Comparison of ENCODE assay signal across 9 mouse cellular contexts in the genomic region with DNA sequence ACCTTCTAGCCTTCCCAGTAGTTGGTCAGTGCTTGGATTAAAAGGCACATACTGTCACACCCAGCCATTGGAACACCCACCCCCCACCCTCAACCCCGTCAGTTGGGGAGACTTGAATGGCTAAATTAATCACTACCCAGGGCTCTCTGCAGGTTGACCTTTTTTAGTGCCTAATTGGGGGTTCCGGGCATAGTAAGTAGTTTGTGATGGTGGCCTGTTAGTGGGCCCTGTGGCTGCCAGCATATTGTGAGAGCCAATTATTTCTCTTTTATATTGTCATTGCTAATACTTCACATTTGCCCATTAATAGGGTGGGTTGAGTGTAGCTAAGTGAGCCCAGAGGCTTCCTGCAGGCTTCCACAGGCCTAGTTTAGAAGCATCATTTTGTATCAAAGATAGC. TPM values are rescaled to one million over a fixed set of nuclear protein-coding genes. Genes with fewer than 3 reads are reported as not detected.
DNase-seq lines count a peak whose midpoint lies in the region; ATAC-seq and TF ChIP-seq lines count a peak whose summit lies in the region.
"Had no signal": no experiment of that assay in that cellular context is flagged by ENCODE, and none has a peak within 500 bp of the region (broad histone marks: within the 10 kb centered on the region; RNA-seq: fewer than 3 reads in every experiment).

No protein-coding gene starts in this region.

- 68% methylated on average over 2 of the region's 2 CpGs for WGBS in heart, embryonic 11.5 days (ENCODE audit: insufficient replicate concordance)
- WGBS in hindbrain, embryonic 14.5 days, result 33% methylated on average over 2 of the region's 2 CpGs
- 36% methylated on average over 2 of the region's 2 CpGs for WGBS in midbrain, embryonic 12.5 days

- no peak for ATAC-seq in heart, embryonic 11.5 days (replicated peaks; ENCODE audit: insufficient number of reproducible peaks, low FRiP score, low TSS enrichment)
- ATAC-seq in hindbrain, embryonic 14.5 days (ENCODE audit: low FRiP score), result no peak
- ATAC-seq in midbrain, embryonic 12.5 days (ENCODE audit: low FRiP score, low read depth), result no peak

- H3K36me3 ChIP-seq in heart, embryonic 11.5 days (ENCODE audit: control insufficient read depth, insufficient read depth, low read length), result no peaks in the 10 kb centered on the region
- no peaks in the 10 kb centered on the region for H3K36me3 ChIP-seq in hindbrain, embryonic 14.5 days (replicated peaks; ENCODE audit: control insufficient read depth, insufficient read depth)
- no peaks in the 10 kb centered on the region for H3K36me3 ChIP-seq in midbrain, embryonic 12.5 days

- H3K9me3 ChIP-seq in heart, embryonic 11.5 days (replicated peaks; ENCODE audit: control insufficient read depth, low read length), result no peaks in the 10 kb centered on the region
- no peaks in the 10 kb centered on the region for H3K9me3 ChIP-seq in hindbrain, embryonic 14.5 days (ENCODE audit: control insufficient read depth, low read length)
- H3K9me3 ChIP-seq in midbrain, embryonic 12.5 days, result no peaks in the 10 kb centered on the region

- H3K4me1 ChIP-seq in heart, embryonic 11.5 days (ENCODE audit: control insufficient read depth, insufficient read depth, low read length), result peaks cover 17% of the 10 kb centered on the region
- peaks cover 23% of the 10 kb centered on the region for H3K4me1 ChIP-seq in bone marrow macrophage, adult 2 months (ENCODE audit: control insufficient read depth, insufficient read depth, low read length)
- peaks cover 46% of the 10 kb centered on the region for H3K4me1 ChIP-seq in hindbrain, embryonic 14.5 days (replicated peaks; ENCODE audit: control insufficient read depth, insufficient read depth, low read length)
- H3K4me1 ChIP-seq in midbrain, embryonic 12.5 days, result peaks cover 27% of the 10 kb centered on the region

- no peak for TF ChIP-seq CTCF in bone marrow macrophage, adult 2 months (IDR thresholded peaks at IDR 0.05; ENCODE audit: low read depth, low read length)

- no peak overlapping the region for H3K27ac ChIP-seq in heart, embryonic 11.5 days (ENCODE audit: low read depth, low read length)
- H3K27ac ChIP-seq in bone marrow macrophage, adult 2 months (ENCODE audit: insufficient read depth, low read depth, low read length), result peak overlapping the region; percentile 23
- no peak overlapping the region for H3K27ac ChIP-seq in hindbrain, embryonic 14.5 days
- no peak overlapping the region for H3K27ac ChIP-seq in midbrain, embryonic 12.5 days (replicated peaks)

- peak overlapping the region; percentile 86; the same call in 1 of the 2 replicates for H3K4me3 ChIP-seq in heart, embryonic 11.5 days (ENCODE audit: low read depth, low read length)
- H3K4me3 ChIP-seq in bone marrow macrophage, adult 2 months (ENCODE audit: insufficient read depth, low read length), result peak overlapping the region; percentile 99
- peak overlapping the region; percentile 92 for H3K4me3 ChIP-seq in hindbrain, embryonic 14.5 days (replicated peaks; ENCODE audit: low read length)
- peak overlapping the region; percentile 30 for H3K4me3 ChIP-seq in midbrain, embryonic 12.5 days

- H3K4me2 ChIP-seq in heart, embryonic 11.5 days, result peak overlapping the region; percentile 81
- peak overlapping the region; percentile 85 for H3K4me2 ChIP-seq in hindbrain, embryonic 14.5 days (replicated peaks)
- peak overlapping the region; percentile 75 for H3K4me2 ChIP-seq in midbrain, embryonic 12.5 days (replicated peaks)

- TF ChIP-seq POLR2A in bone marrow macrophage, adult 2 months (IDR thresholded peaks at IDR 0.05; ENCODE audit: borderline replicate concordance, low read depth, low read length), result no peak

- H3K9ac ChIP-seq in heart, embryonic 11.5 days (ENCODE audit: low read depth, low read length), result no peak overlapping the region
- peak overlapping the region; percentile 97; the same call in 1 of the 2 replicates for H3K9ac ChIP-seq in hindbrain, embryonic 14.5 days
- H3K9ac ChIP-seq in midbrain, embryonic 12.5 days (replicated peaks), result peak overlapping the region; percentile 20; the same call in 1 of the 2 replicates

- no peaks in the 10 kb centered on the region for H3K27me3 ChIP-seq in heart, embryonic 11.5 days (ENCODE audit: control insufficient read depth, insufficient read depth, low read length)
- H3K27me3 ChIP-seq in hindbrain, embryonic 14.5 days (ENCODE audit: control insufficient read depth, insufficient read depth, low read length), result no peaks in the 10 kb centered on the region
- no peaks in the 10 kb centered on the region for H3K27me3 ChIP-seq in midbrain, embryonic 12.5 days

- no peak for DNase-seq in heart, adult 18-20 months
- DNase-seq in hindbrain, embryonic 14.5 days (ENCODE audit: low spot score), result no peak
- DNase-seq in layer of hippocampus, adult 9-11 months, result no peak
- no peak for DNase-seq in embryo, embryonic 11 days
- DNase-seq in ovary, adult 18-20 months (ENCODE audit: low spot score), result no peak
- DNase-seq: thymus, postnatal 14 days had no signal

RNA-seq across cellular contexts. Expression of a gene that starts 2.3 kb away (rescaled TPM):
- 370 and 406 TPM in 2 replicates for polyA plus RNA-seq in heart, embryonic 11.5 days (2014; fragmentation: Nextera tagmentation; extraction: Ambion mirVana)
- 100 to 1,000 TPM; 263 to 287 TPM for total RNA-seq in heart, adult 18-20 months (2021)
- polyA plus RNA-seq in bone marrow macrophage, adult 2 months (2012; ENCODE audit: insufficient read depth, insufficient read length, missing spikeins), result 1,054 and 1,106 TPM in 2 replicates
- 464 and 489 TPM in 2 replicates for polyA plus RNA-seq in hindbrain, embryonic 14.5 days (2014; fragmentation: Nextera tagmentation; extraction: Ambion mirVana)
- 416 and 429 TPM in 2 replicates for polyA plus RNA-seq in midbrain, embryonic 12.5 days (2016; fragmentation: Nextera tagmentation; extraction: Ambion mirVana)

Comparison
In these comparisons a context has a peak if more than half of its experiments do, and no peak if none do; other contexts are left out.
1. H3K4me3 ChIP-seq: peak in every context shown above with its lines; median percentile 99 in bone marrow macrophage, adult 2 months; 92 in hindbrain, embryonic 14.5 days; 86 in heart, embryonic 11.5 days; 30 in midbrain, embryonic 12.5 days.